Mouse (Mus musculus) thymus, adult 2 months (tissue): Measurements from ENCODE around the gene Esyt3.

ENCODE experiments used
- CTCF ChIP-seq: fragments of 200-500 bp; IDR thresholded peaks from 2 replicates; pipeline ENCODE4 v1.5.1; 2012; ENCODE audit warnings: mild to moderate bottlenecking, control low read depth, low read length, moderate library complexity, borderline replicate concordance; ENCODE audit not compliant: control insufficient read depth, poor library complexity, insufficient read depth; ENCODE audit errors: extremely low read depth
- POLR2A ChIP-seq: fragments of 200-500 bp; IDR thresholded peaks from 2 replicates; pipeline ENCODE4 v1.6.1; 2012; ENCODE audit warnings: mild to moderate bottlenecking, low read length, control low read depth, moderate library complexity; ENCODE audit not compliant: control insufficient read depth, poor library complexity, insufficient read depth; ENCODE audit errors: extremely low read depth

GRCm38 (mm10) chr9:99390201-99390600 lies 31.8 kb upstream of the Esyt3 start:
- TF ChIP-seq CTCF, result no peak
- TF ChIP-seq POLR2A, result no peak
